Mouse (Mus musculus): ENCODE measurements around the gene Gm37240.

Gene Gm37240

GRCm38 (mm10) chr3:85746116-85746515 is 141.2 kb downstream of the Gm37240 start:
- no peak for DNase-seq

DNA sequence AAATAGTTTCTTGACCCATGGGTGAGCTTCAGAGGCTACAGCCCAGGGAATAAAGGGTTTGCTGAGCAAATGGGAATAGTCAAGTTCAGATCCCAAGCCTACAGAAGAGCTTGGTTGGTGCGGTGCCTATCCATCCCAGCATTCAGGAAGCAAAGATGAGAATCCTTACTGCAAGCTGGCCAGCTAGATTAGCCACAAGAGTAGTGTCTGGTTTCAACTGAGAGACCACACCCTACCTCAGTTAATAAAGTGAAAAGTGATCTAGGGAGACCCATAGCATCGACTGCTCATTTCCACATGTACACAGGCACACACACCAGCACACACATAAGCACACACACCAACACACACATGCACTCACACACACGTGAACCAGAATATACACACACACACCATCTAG is 145.6 kb downstream of the Gm37240 start:
- DNase-seq, result no peak

- peak; percentile 48 for DNase-seq
Measured at GRCm38 (mm10) chr3:85738591-85738990, 148.7 kb downstream of the Gm37240 start.

- no peak for DNase-seq
Measured at GRCm38 (mm10) chr3:85733939-85734729, 153.2 kb downstream of the Gm37240 start.

- DNase-seq, result no peak
Measured at GRCm38 (mm10) chr3:85727171-85727570, 160.1 kb downstream of the Gm37240 start.

DNA sequence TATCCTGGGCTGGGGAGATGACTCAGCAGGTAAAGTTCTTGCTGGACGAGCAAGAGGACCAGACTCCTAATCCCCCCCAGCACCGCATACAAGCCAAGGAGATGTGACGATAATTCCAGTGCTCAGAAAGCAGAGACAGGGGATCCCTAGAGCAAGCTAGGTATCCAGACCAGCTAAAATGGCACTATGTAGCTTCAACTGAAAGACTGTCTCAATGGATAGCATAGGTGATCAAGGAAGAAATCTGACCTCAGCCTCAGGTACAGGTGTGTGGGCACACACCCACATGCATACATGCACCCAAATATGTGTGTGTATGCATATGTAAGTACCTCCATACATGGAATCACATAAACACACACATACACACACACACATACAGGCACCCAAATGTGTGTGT is 161.3 kb downstream of the Gm37240 start:
- no peak for DNase-seq

- no peak for DNase-seq
Measured at GRCm38 (mm10) chr3:85725110-85725509, 162.2 kb downstream of the Gm37240 start.

DNA sequence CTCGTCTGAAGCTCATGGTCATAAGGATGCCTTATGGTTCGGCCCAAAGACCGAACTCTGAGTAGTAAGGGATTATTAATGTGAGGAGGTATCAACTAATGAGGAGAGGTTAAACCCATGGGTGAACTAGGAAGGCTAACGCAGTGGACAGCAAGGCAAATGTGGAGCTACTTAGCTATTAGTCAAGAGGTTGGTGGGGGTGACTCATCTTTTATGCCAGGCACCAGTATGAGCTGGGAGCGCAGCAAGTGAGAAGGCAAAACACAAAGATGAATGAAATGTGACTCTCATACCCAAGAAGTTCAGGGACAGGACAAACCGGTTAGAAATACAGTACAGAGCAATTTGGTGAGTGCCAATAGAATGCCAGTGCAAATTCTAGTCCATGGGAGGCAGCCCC is 164.7 kb downstream of the Gm37240 start:
- no peak for DNase-seq

DNA sequence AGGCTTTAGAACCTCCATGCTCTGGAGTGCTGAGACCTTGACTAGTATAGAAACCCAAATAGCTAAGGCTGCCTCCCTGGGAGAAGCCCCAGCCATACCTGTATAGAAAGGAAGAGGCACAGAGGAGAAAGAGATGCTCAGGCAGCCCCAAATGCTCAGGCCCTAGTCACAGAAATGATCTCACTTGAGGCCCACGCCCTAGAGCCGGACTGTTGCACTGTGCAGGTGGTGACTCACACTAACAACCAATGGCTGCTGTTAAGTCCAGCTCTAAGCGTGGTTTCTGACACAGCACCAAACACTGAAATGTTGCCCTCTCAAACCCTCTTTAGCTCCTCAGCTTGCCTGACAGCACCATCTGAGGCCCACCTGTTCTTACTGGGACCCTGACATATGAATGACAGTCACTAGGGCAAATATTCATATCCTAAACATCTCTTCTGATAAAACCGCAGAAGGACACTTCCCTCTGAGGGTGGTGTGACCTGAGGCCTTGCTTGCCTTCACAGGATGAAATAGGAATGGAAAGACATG is 171.5 kb downstream of the Gm37240 start:
- no peak for DNase-seq

GRCm38 (mm10) chr3:85713936-85714709 is 173.2 kb downstream of the Gm37240 start:
- DNase-seq, result no peak

- DNase-seq, result no peak
Measured at GRCm38 (mm10) chr3:85710695-85711094, 176.6 kb downstream of the Gm37240 start.

DNA sequence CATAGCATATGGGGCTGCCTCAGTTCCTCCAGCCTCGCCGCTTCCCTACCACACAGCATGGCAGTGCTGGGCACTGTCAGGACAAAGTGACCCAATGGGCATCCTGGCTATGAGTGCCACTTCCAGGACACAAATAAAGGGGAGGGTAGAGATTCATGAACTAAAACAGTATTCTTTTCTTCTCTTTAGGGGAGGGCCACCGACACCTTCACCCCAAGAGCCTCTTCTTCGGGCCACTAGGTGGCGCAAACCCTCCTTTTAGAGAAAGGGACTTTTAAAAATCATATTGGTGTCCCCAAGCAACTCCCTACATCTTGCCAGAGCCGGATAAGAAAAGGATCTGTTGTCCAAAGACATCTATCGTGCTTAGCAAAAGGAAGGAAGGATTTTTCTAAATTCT is 179.9 kb downstream of the Gm37240 start:
- DNase-seq, result peak; percentile 45

- DNase-seq, result no peak
Measured at GRCm38 (mm10) chr3:85703141-85703882, 184.0 kb downstream of the Gm37240 start.

GRCm38 (mm10) chr3:85698496-85698895 is 188.8 kb downstream of the Gm37240 start:
- no peak for DNase-seq

GRCm38 (mm10) chr3:85695056-85695455 is 192.3 kb downstream of the Gm37240 start:
- DNase-seq, result no peak

DNA sequence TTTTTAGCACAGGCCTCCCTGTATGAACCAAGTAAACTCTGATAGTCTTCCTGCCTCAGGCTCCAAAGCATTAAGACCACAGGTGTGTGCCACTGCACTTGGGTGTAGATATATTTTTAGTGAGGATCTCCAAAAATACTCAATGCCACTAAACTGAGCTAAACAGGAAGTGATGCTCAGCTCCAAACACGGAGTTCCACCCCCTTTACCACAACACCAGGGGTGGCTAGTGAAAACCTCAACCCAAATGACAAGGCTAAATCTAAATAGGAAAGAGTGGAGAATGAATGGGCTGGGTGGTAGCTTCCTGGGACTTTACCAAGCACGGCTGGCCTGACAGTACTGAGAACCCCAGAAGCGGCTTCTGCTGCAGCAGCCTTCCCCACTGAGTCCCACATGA is 194.3 kb downstream of the Gm37240 start:
- no peak for DNase-seq

GRCm38 (mm10) chr3:85691134-85691533 is 196.2 kb downstream of the Gm37240 start:
- DNase-seq, result peak; percentile 37

- DNase-seq, result no peak
Measured at GRCm38 (mm10) chr3:85688341-85688740, 199.0 kb downstream of the Gm37240 start.

GRCm38 (mm10) chr3:85685271-85685670 is 202.0 kb downstream of the Gm37240 start:
- no peak for DNase-seq

DNA sequence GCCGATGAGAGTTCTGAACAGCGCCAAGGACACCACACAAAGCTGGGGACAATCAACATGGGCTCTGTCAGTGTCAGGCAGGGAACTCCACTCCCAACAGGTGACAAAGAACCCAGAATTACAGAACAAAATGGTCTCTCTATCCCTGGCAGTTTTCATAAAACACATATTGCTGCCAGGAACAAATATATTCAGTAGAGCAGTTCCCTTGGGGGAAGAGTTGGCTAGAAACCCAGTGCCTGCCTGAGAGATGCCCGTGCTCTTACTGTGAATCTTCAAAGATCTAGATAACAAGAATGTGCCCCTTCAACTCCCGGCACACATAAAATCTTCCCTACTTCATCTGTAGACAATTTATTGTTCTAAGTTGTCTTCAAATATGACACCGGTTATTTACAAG is 203.7 kb downstream of the Gm37240 start:
- no peak for DNase-seq

GRCm38 (mm10) chr3:85681136-85681535 is 206.2 kb downstream of the Gm37240 start:
- no peak for DNase-seq

DNA sequence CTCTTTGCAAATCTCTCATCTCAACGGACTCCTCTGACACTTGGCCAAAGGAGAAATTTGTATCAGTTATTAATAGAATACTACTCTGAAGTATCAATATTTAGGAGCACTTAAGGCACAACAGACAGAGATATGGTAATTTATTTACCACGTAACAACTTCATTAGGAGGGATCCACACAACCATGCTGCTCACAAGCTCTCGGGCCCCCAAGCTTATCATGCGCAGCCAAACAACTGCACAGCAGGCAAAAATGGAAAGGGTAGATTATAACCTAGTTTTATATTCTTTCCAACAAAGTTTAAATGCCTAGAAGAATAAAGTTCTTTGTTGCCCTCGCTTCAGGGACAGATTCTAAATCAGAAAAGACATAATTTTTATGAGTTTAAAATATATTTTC is 207.4 kb downstream of the Gm37240 start:
- DNase-seq, result no peak

DNA sequence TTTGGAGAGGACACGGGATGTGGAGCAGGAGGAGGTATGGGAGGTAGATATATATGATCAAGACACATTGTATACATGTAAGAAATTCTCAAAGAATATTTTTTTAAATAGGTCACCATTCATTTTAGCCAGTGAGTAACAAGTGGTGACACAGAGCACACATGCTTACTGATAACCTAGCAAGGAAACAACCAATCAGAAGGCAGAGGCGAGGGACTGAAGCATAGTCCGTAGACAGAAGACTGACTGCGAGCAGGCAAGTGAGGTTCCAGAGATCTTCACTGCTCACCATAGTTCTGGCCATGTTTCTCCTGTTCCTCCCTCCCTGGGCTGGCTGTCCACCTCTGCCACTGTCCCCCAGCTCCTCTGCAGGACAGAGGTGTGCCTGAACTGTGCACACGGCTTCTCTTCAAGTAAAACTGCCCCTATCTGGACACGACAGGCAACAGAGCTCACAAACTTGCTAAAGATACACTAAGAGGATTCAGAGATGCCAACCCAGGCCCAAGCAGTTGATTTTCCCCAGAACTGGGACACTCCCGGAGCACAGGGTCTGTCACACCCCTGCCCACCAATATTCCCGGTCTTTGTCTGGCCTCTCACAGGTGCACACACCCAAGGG is 207.9 kb downstream of the Gm37240 start:
- no peak for DNase-seq
